Mouse (Mus musculus): ENCODE measurements around the gene Krtap6-1. TPM values are rescaled to one million over a fixed set of nuclear protein-coding genes. Genes with fewer than 3 reads are reported as not detected.
"Not testable (repeated sequence)": the region's sequence is repeated elsewhere in the genome, so short reads cannot be mapped to it uniquely, and the experiment has no call there.

Gene Krtap6-1
- not detected for total RNA-seq (2021)
- long read RNA-seq, experiment 1: 0 reads
- long read RNA-seq, experiment 2: 0 reads

DNA sequence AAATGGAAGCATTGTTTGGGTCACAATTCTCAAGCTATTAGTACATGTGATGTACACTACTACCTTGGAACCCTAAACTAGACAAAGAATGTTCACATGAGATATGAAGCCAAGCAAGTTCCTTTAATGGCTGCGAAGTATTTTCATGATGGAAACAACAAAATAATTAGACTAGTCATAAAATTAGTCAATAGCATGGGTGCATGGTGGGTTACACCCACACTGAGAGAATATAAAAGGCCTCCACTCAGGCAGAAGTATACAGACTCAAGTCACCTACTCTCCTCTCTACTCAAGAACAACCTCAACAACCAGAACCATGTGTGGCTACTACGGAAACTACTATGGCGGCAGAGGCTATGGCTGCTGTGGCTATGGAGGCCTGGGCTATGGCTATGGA, at the start of gene Krtap6-1:
Gene Krtap6-1 (plus strand): TSS at position 301 of the 400 bp plus-strand sequence.
- DNase-seq (ENCODE audit: low spot score in 2 of 2); H3K4me3 ChIP-seq; H3K27ac ChIP-seq: not testable (repeated sequence)

DNA sequence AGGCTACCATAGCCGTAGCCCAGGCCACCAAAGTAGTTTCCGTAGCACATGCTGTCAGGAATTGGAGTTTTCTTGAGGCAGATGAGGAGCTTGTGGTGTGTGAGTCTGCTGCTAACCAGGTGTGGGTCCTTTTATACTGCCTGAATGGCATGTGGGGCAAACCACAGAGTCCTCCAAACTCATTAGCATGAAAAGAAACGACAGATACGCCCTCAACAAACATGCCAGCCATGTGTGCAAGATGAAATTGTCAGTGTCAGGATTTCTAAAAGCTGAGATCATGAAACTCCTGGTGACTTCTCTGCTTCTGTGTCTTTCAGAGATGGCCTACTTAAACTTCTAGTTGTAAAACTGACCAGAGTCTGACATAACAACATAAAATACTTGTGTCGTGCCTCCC, 20.8 kb upstream of the Krtap6-1 start, which contains the start of gene Krtap22-2:
Gene Krtap22-2 (minus strand): TSS at position 101 of the 400 bp plus-strand sequence.
- H3K27ac ChIP-seq: no peak within 1 kb of the TSS
- no peak for DNase-seq (ENCODE audit: low spot score in 2 of 2)
- TF ChIP-seq CTCF (conservative IDR thresholded peaks at IDR 0.05): no peak
- no peak within 1 kb of the TSS for H3K4me3 ChIP-seq

DNA sequence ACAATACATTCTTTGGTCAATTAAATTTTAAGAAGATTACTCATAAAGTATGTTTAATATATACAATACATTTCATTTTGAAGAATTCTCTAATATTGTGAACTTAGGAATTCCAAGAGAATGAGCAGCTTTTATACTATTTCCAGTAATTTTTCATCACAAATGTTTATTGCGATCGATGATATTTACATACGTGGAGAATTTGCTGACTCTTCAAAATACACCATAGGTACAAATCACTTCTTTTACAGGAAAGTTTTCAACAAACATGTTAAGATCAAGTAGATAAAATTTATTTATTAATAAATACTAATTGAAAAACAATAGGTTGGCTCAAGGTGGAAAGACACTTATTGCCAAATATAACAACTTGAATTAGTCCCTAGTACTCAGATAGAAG, 17.5 kb upstream of the Krtap6-1 start:
- TF ChIP-seq CTCF (conservative IDR thresholded peaks at IDR 0.05): no peak
- no peak for DNase-seq (ENCODE audit: low spot score in 2 of 2)
- Histone ChIP-seq H3K27ac (no peak overlapping the region), H3K4me3 (no peak overlapping the region)

DNA sequence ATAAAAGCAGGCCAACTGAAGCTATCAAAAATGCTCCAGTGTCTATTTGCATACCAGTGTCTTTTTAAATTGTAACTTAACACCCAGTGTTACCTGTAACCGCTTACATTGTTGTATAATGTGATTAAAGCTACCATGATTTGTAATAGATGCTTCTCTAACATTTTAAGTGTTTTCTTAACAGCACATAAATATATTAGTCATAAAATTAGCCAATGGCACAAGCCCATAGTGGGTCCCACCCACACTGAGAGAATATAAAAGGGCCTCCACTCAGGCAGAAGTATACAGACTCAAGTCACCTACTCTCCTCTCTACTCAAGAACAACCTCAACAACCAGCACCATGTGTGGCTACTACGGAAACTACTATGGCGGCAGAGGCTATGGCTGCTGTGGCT, 16.5 kb upstream of the Krtap6-1 start, which contains the start of gene Gm10229:
Gene Gm10229 (plus strand): TSS at position 301 of the 400 bp plus-strand sequence.
- DNase-seq (ENCODE audit: low spot score in 2 of 2); H3K27ac ChIP-seq; H3K4me3 ChIP-seq: not testable (repeated sequence)

DNA sequence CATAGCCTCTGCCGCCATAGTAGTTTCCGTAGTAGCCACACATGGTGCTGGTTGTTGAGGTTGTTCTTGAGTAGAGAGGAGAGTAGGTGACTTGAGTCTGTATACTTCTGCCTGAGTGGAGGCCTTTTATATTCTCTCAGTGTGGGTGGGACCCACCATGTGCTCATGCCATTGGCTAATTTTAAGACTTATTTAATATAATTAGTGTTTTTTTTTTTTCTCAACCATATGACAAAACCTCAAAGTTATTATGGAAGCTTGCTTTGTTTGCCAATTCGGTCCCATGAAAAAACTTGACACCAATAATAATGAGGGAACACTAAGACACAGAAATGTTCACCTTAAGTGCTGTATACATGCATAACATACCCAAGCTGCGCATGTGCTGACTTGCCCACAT, 9.9 kb downstream of the Krtap6-1 start, which contains the start of gene Gm10228:
Gene Gm10228 (minus strand): TSS at position 101 of the 400 bp plus-strand sequence.
- not testable (repeated sequence) for H3K4me3 ChIP-seq; DNase-seq (ENCODE audit: low spot score in 2 of 2); H3K27ac ChIP-seq

DNA sequence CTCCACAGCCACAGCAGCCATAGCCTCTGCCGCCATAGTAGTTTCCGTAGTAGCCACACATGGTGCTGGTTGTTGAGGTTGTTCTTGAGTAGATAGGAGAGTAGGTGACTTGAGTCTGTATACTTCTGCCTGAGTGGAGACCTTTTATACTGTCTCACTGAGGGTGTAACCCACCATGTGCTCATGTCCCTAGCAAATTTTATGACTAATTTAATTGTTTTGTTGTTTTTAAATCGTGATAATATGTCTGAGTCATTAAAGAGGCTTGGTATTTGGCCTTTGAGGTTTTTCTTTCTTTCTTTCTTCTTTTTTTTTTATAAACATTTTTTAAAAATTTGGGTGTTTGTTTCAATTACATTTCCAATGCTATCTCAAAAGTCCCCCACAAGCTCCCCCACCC, 16.3 kb downstream of the Krtap6-1 start, which contains the start of gene Krtap6-5:
Gene Krtap6-5 (minus strand): TSS at position 101 of the 400 bp plus-strand sequence.
- no peak for DNase-seq (ENCODE audit: low spot score in 2 of 2)
- no peak for TF ChIP-seq CTCF (conservative IDR thresholded peaks at IDR 0.05)
- Histone ChIP-seq H3K4me3 (no peak within 1 kb of the TSS), H3K27ac (no peak within 1 kb of the TSS)

DNA sequence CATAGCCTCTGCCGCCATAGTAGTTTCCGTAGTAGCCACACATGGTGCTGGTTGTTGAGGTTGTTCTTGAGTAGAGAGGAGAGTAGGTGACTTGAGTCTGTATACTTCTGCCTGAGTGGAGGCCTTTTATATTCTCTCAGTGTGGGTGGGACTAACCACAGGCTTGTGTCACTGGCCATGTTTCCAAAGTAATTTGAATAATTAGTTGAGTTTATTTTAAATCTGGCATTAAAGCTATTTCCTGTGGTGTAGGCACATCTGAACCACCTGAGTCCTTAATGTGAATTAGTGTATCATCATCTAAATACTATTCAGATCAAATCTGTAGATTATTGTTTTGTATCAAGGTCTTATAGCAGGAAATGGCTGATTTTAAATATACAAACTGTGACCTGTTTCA, 32.4 kb downstream of the Krtap6-1 start, which contains the start of gene 1110025L11Rik:
Gene 1110025L11Rik (minus strand): TSS at position 101 of the 400 bp plus-strand sequence.
- DNase-seq (ENCODE audit: low spot score in 2 of 2); H3K27ac ChIP-seq; H3K4me3 ChIP-seq: not testable (repeated sequence)

DNA sequence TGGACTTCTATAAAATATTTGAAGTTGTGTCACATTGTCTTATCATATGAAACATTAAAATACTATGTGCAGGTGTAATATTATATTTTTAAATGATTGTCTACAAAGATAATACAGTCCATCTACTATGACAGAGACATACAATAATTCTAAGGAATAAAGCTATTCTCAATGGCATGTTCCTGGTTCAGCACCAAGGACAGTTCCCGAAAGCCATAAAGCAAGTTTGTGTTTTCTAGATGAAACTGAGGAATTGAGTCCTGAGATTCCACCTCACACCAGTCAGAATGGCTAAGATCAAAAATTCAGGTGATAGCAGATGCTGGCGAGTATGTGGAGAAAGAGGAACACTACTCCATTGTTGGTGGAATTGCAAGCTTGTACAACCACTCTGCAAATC, 39.5 kb downstream of the Krtap6-1 start:
- H3K4me3 ChIP-seq; DNase-seq (ENCODE audit: low spot score in 2 of 2); H3K27ac ChIP-seq: not testable (repeated sequence)

Other genes starting within 250 kb of the Krtap6-1 start
- not detected for gene Gm20741, start 219.5 kb upstream of the Krtap6-1 start, total RNA-seq (2021)
- not detected for gene Krtap15, start 211.5 kb upstream of the Krtap6-1 start, total RNA-seq (2021)
- gene Krtap14, start 205.6 kb upstream of the Krtap6-1 start, total RNA-seq (2021): not detected
- not detected for gene Krtap19-1, start 162.3 kb upstream of the Krtap6-1 start, total RNA-seq (2021)
- not detected for gene Krtap19-2, start 157.4 kb upstream of the Krtap6-1 start, total RNA-seq (2021)
- not detected for gene Krtap19-3, start 153.7 kb upstream of the Krtap6-1 start, total RNA-seq (2021)
- not detected for gene Krtap19-4, start 146.6 kb upstream of the Krtap6-1 start, total RNA-seq (2021)
- not detected for gene Krtap19-5, start 135.2 kb upstream of the Krtap6-1 start, total RNA-seq (2021)
- gene Krtap19-9b, start 99.4 kb upstream of the Krtap6-1 start, total RNA-seq (2021): not detected
- gene Krtap16-3, start 68.8 kb upstream of the Krtap6-1 start, total RNA-seq (2021): not detected
- gene Krtap22-2, start 20.9 kb upstream of the Krtap6-1 start, total RNA-seq (2021): not detected
- not detected for gene Gm10229, start 16.4 kb upstream of the Krtap6-1 start, total RNA-seq (2021)
- not detected for gene Gm10228, start 9.8 kb downstream of the Krtap6-1 start, total RNA-seq (2021)
- not detected for gene Krtap6-5, start 16.2 kb downstream of the Krtap6-1 start, total RNA-seq (2021)
- gene 1110025L11Rik, start 32.3 kb downstream of the Krtap6-1 start, total RNA-seq (2021): not detected
- not detected for gene Krtap6-3, start 52.3 kb downstream of the Krtap6-1 start, total RNA-seq (2021)
- gene Gm6358, start 109.2 kb downstream of the Krtap6-1 start, total RNA-seq (2021): not detected
- not detected for gene Gm10061, start 119.4 kb downstream of the Krtap6-1 start, total RNA-seq (2021)
- not detected for gene Gm9789, start 126.3 kb downstream of the Krtap6-1 start, total RNA-seq (2021)
- gene Gm7735, start 137.8 kb downstream of the Krtap6-1 start, total RNA-seq (2021): not detected
- gene 1110057P08Rik, start 143.0 kb downstream of the Krtap6-1 start, total RNA-seq (2021): not detected
- gene Krtap20-2, start 174.2 kb downstream of the Krtap6-1 start, total RNA-seq (2021): not detected